Mouse (Mus musculus) G1E (cell line): ENCODE measurements at regions not wholly inside any gene's neighbourhood (a gene's known extent, or its start where the extent isn't known, plus 50 kb on each side); places are given as distances from the start of the nearest gene placed in this dataset.

Experiments
- CTCF ChIP-seq: IDR thresholded peaks from 2 replicates; pipeline ENCODE4 v1.5.1; 2012; ENCODE audit warnings: low read depth, low read length, inconsistent platforms, mixed read lengths
- GATA1 ChIP-seq: IDR thresholded peaks from 2 replicates; pipeline ENCODE4 v1.6.1; 2012; ENCODE audit warnings: borderline replicate concordance, low read length, inconsistent platforms, mixed read lengths
- GATA2 ChIP-seq: IDR thresholded peaks from 2 replicates; pipeline ENCODE4 v1.6.1; 2012; ENCODE audit warnings: low read depth, low read length, inconsistent platforms, borderline replicate concordance
- TAL1 ChIP-seq: conservative IDR thresholded peaks from 2 replicates; pipeline ENCODE4 v1.6.1; 2012; ENCODE audit warnings: low read depth, low read length, inconsistent platforms, mixed read lengths

DNA sequence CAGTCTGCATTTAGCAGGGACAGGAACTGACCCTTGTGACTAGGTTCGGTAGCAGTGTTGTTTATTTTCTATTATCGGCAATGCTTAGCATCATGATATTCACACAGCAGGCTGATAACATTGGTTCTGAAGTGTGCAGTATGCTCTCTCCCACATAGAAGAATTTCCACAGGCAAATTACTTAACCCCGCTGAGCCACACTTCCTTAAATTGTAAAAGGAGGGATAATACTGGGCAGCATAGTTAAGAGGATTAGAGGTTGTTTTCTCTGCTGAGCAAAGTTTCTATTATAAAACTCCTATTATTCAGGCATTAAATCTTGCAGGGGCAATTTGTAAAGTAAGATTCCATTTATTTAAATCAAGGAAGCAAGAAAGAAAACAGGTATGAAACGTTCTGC lies 489.4 kb upstream of the Arpp21 start:
- TF ChIP-seq CTCF (no peak), GATA1 (no peak), GATA2 (no peak), TAL1 (no peak)
